Mouse (Mus musculus): ENCODE measurements at regions not wholly inside any gene's neighbourhood (a gene's known extent, or its start where the extent isn't known, plus 50 kb on each side); places are given as distances from the start of the nearest gene placed in this dataset.

DNA sequence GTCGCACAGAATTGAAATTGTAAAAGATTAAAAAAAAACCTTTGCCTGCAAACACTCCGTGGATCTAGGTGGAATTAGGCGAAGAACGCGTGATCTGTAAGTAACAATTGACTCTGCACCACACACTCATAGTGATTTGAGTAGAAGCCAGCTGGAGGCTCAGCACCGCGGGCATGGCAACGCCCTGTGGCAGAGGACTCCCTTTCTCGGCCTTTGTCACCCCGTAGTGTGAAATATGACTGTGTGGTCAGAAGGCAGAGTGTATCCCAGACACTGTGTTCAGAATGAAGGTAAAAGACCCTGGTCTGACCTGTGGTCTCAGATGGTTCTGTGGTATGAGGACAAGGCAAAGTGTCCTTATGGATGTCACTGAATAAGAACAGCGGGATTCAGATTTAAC is 183.0 kb upstream of the Zpld1 start:
- TF ChIP-seq POLR2A (IDR thresholded peaks at IDR 0.05; ENCODE audit: borderline replicate concordance, low read depth, low read length) (no peak), CTCF (IDR thresholded peaks at IDR 0.05; ENCODE audit: low read depth, low read length) (no peak)

All from bone marrow macrophage, adult 2 months (primary cell).